Mouse (Mus musculus) bone marrow macrophage, adult 2 months (primary cell): Measurements from ENCODE around the gene Foxn3.

Source experiments
- CTCF ChIP-seq: IDR thresholded peaks from 2 replicates; pipeline ENCODE4 v1.5.1; 2012; ENCODE audit warnings: low read depth, mild to moderate bottlenecking, low read length, moderate library complexity
- POLR2A ChIP-seq: IDR thresholded peaks from 2 replicates; pipeline ENCODE4 v1.6.1; 2012; ENCODE audit warnings: mild to moderate bottlenecking, low read depth, low read length, borderline replicate concordance

DNA sequence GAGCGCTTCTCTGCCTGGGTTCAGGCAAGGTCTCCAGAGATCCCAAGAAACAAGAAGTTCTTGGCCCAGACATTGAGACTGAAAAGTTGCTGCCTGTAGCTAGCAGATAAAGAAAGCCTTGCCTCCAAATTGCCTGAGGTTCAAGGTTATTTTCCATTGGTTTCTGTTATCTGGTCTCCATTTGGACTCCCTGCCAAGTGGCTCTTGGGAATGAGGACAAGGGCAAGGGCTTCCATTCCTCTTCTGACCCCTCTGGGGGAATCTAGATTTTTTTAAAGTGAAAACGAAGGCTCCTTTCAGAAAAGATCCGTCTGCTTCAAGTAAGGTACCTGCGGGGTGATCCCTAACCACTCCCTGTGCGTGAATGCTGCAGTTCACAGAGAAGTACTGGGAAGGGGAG lies 130.0 kb downstream of the Foxn3 start:
- TF ChIP-seq POLR2A: no peak
- no peak for TF ChIP-seq CTCF
